Mouse (Mus musculus) limb, embryonic 14.5 days (tissue): ENCODE results near the gene Parp9. TPM values are rescaled to one million over a fixed set of nuclear protein-coding genes. Genes with fewer than 3 reads are reported as not detected.

Experiments
- ATAC-seq: fragments of 200-750 bp; cut with Nextera tagmentation; 2 replicates; pipeline ENCODE4 v1.8.0; 2017; ENCODE audit warnings: low read depth, moderate number of reproducible peaks, moderate TSS enrichment; ENCODE audit not compliant: low FRiP score
- DNase-seq: peaks from one replicate; pipeline ENCODE4 v3.0.0-alpha.2; 2015; ENCODE audit warnings: low spot score
- H3K27ac ChIP-seq: fragments of 300-500 bp; sonication (generic); replicated peaks from 2 replicates; pipeline ENCODE4 v1.5.1; 2014; ENCODE audit warnings: low read depth, mild to moderate bottlenecking, low read length, moderate library complexity, mixed read lengths
- H3K27me3 ChIP-seq: fragments of 300-500 bp; sonication (generic); 2 replicates; pipeline ENCODE4 v1.6.1; 2014; ENCODE audit warnings: low read length, mixed read lengths; ENCODE audit not compliant: control insufficient read depth, insufficient read depth
- H3K36me3 ChIP-seq: fragments of 300-500 bp; sonication (generic); 2 replicates; pipeline ENCODE4 v1.6.1; 2014; ENCODE audit warnings: mild to moderate bottlenecking, low read length, moderate library complexity, mixed read lengths; ENCODE audit not compliant: control insufficient read depth, insufficient read depth
- H3K4me1 ChIP-seq: fragments of 300-500 bp; sonication (generic); 2 replicates; pipeline ENCODE4 v1.6.1; 2014; ENCODE audit warnings: antibody characterized with exemption, low read length, mixed read lengths; ENCODE audit not compliant: control insufficient read depth, insufficient read depth
- H3K4me2 ChIP-seq: fragments of 300-500 bp; sonication (generic); replicated peaks from 2 replicates; pipeline ENCODE4 v1.6.1; 2014; ENCODE audit warnings: low read depth, mild to moderate bottlenecking, low read length, moderate library complexity; ENCODE audit not compliant: severe bottlenecking
- H3K4me3 ChIP-seq: fragments of 300-500 bp; sonication (generic); replicated peaks from 2 replicates; pipeline ENCODE4 v1.5.1; 2014; ENCODE audit warnings: low read length
- H3K9ac ChIP-seq: fragments of 300-500 bp; sonication (generic); 2 replicates; pipeline ENCODE4 v1.6.1; 2014; ENCODE audit warnings: mild to moderate bottlenecking, low read depth, low read length, moderate library complexity; ENCODE audit not compliant: severe bottlenecking
- H3K9me3 ChIP-seq: fragments of 300-500 bp; sonication (generic); 2 replicates; pipeline ENCODE4 v1.6.1; 2016; ENCODE audit warnings: low read length; ENCODE audit not compliant: control insufficient read depth
- POLR2A ChIP-seq: fragments of 200-500 bp; IDR thresholded peaks from 2 replicates; pipeline ENCODE4 v1.8.0; 2012; ENCODE audit warnings: inconsistent platforms, mild to moderate bottlenecking, moderate library complexity, borderline replicate concordance; ENCODE audit not compliant: insufficient read depth, insufficient read length; ENCODE audit errors: extremely low read depth
- WGBS: fragments of 180-500 bp; shearing (Covaris S2); extraction: QIAGEN DNeasy Blood & Tissue Kit; methylation state at CpG from one replicate; pipeline ENCODE4 v1.1.7; 2014; 5-methylcytosine and 5-hydroxymethylcytosine counted together
- polyA plus RNA-seq, 2 experiments: library from polyadenylated mRNA; depleted of rRNA in 1 of 2; stranded (reverse) in 1 of 2; unstranded in 1 of 2; fragments of >200 nt; fragmentation: Nextera tagmentation in 1 of 2; extraction: Ambion mirVana in 1 of 2; gene quantifications; 2 replicates each; pipeline versions ENCODE4 v1.2.1 to v1.2.3; 2012 to 2014

The Parp9 gene
- polyA plus RNA-seq, 2 experiments, result 4.1 to 4.3 TPM

DNA sequence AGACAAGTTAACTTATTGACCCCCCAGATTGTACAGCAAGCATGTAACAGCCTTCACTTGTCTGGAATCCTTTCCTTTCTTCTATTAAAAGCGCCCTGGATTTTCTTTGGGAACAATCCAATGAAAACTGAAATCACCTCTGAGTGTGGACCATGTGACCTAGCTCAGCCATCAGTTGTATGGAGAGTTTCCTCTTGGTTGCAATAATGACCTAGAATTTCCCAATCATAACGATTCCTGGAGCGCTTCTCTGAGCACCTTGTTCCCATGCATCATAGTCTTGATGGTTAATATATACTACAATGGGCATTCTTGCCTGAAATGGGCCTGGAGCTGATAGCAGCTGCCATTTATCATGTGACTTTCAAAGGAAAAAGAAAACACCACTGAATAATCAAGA, 37.7 kb upstream of the Parp9 start:
- no peaks in the 10 kb centered on the region for H3K27me3 ChIP-seq
- TF ChIP-seq POLR2A, result no peak
- ATAC-seq (no peak), DNase-seq (no peak)
- H3K4me1 ChIP-seq, result no peaks in the 10 kb centered on the region
- no peak overlapping the region for H3K4me2 ChIP-seq
- H3K36me3 ChIP-seq, result no peaks in the 10 kb centered on the region
- H3K27ac ChIP-seq, result no peak overlapping the region
- no peaks in the 10 kb centered on the region for H3K9me3 ChIP-seq
- H3K4me3 ChIP-seq, result no peak overlapping the region
- no peak overlapping the region for H3K9ac ChIP-seq
- 88% methylated on average over 3 of the region's 3 CpGs for WGBS

DNA sequence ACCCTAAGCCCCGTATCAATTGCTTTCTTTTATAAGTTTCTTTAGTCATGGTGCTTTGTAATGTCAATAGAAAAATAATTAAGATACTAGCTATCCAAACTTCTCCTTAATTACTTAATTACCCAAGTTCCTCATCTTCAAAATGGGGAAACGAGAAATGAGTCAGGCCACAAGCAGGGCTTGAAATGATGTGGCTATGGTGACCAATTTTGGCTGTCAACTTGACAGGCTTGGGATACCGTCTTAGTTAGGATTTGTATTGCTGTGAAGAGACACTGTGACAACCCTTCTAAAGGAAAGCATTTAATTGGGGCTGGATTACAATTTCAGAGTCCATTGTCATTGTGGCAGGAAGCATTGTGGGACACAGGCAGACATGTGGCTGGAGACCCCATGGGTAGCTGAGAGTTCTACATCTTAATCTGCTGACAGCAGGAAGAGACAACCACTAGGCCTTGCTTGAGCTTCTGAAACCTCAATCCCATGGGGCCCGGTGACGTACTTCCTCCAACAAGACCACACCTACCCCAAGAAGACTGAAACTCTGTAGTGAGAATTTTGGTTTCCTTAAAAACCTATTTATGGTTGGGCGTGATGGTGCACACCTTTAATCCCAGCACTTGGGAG, 35.1 kb upstream of the Parp9 start:
- WGBS, result 87% methylated on average over 6 of the region's 6 CpGs
- ATAC-seq, result no peak
- H3K4me2 ChIP-seq, result no peak overlapping the region

DNA sequence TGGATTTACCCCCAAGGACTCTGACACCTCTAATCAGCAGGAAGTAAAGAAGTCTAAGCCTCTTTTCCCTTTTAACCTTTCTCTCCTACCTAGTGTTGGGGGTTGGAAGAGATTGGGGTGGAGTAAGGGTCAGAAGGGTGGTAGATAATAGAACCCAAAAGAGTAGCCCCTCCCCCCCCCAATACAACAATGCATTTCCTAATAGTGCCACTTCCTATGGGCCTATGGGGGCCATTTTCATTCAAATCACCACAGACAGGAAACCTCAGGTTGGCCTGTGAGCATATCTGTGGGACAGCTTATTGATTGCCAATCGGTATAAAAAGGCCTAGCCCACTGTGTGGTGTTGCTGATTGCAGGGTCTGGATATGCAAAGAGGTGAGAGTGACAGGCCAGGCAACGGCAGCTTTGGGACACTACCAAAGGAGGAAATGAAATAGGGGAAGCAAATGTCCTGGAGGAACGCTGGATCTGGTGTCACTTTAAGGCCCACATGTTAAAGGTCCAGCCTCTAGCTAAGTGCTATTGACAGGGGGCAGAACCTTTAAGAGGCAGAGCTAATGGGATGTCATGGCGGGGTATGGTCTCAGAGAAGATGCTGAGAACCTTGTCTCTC, 34.0 kb upstream of the Parp9 start:
- H3K9me3 ChIP-seq, result no peaks in the 10 kb centered on the region
- no peak for TF ChIP-seq POLR2A
- no peak overlapping the region for H3K4me3 ChIP-seq
- no peak for DNase-seq
- no peaks in the 10 kb centered on the region for H3K27me3 ChIP-seq
- H3K36me3 ChIP-seq, result no peaks in the 10 kb centered on the region
- no peak overlapping the region for H3K27ac ChIP-seq
- no peaks in the 10 kb centered on the region for H3K4me1 ChIP-seq
- no peak overlapping the region for H3K9ac ChIP-seq
- 74% methylated on average over 4 of the region's 4 CpGs for WGBS
- no peak overlapping the region for H3K4me2 ChIP-seq
- no peak for ATAC-seq

More for the DNA sequence above, 35.1 kb upstream of the Parp9 start:
- H3K27me3 ChIP-seq, result no peaks in the 10 kb centered on the region
- H3K9me3 ChIP-seq, result no peaks in the 10 kb centered on the region
- H3K4me3 ChIP-seq, result no peak overlapping the region
- no peak overlapping the region for H3K9ac ChIP-seq
- H3K4me1 ChIP-seq, result no peaks in the 10 kb centered on the region
- DNase-seq, result no peak
- H3K36me3 ChIP-seq, result no peaks in the 10 kb centered on the region
- TF ChIP-seq POLR2A, result no peak
- H3K27ac ChIP-seq, result no peak overlapping the region

DNA sequence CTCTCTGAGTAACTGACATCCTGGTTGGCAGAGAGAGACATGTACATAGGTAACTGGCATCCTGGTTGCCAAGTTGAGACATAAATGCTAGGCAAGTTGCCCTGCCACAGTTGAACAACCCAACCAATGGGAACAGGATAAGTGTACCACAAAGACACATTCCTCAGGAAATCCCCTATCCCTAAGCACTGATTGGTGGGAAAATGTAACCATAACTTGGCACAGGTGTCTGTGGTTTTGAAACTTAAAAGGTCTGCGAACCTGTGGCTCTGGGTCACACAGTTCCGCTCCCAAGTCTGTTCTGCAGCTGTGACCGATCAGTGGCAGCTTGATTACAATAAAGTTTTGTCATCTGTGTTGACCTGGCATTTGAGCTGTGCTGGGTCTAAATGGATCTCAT, 32.9 kb upstream of the Parp9 start:
- no peak for DNase-seq
- Histone ChIP-seq H3K36me3 (no peaks in the 10 kb centered on the region), H3K4me1 (no peaks in the 10 kb centered on the region), H3K4me3 (no peak overlapping the region), H3K9me3 (no peaks in the 10 kb centered on the region), H3K4me2 (no peak overlapping the region), H3K27me3 (no peaks in the 10 kb centered on the region), H3K27ac (no peak overlapping the region), H3K9ac (no peak overlapping the region)
- 60% methylated on average over 3 of the region's 3 CpGs for WGBS
- ATAC-seq, result no peak
- TF ChIP-seq POLR2A, result no peak

DNA sequence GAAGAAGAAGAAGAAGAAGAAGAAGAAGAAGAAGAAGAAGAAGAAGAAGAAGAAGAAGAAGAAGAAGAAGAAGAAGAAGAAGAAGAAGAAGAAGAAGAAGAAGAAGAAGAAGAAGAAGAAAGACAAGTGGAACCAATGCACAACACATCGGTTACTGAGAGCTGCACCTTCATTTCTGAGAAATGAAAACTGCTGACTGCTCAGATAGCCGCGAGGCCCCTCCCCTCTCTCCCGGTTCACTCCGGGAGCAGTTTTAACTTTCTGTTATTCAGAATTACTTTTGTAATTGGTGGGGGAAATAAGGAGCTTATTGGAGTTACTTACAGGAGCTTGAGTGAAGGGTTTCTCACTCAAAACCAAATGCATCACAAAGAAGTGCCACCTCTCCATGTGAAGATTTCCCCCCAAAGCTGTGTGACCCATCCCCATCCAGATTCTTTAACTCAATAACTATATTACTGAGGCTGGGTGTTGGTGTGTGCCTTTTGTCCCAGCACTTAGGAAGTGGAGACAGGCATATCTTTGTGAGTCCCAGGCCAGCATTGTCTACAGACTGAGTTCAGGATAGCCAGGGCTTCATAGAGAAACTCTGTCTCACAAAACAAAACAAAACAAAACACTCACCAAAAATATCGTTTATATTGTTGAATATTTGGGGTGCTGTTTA, 32.3 kb upstream of the Parp9 start:
- Histone ChIP-seq H3K27ac (no peak overlapping the region), H3K4me3 (no peak overlapping the region), H3K27me3 (no peaks in the 10 kb centered on the region), H3K9ac (no peak overlapping the region), H3K9me3 (no peaks in the 10 kb centered on the region), H3K36me3 (no peaks in the 10 kb centered on the region), H3K4me2 (no peak overlapping the region), H3K4me1 (no peaks in the 10 kb centered on the region)
- WGBS, result 71% methylated on average over 6 of the region's 6 CpGs
- no peak for TF ChIP-seq POLR2A
- ATAC-seq, result no peak
- DNase-seq, result no peak
